Mouse (Mus musculus): ENCODE data around the gene Rps29. TPM values are rescaled to one million over a fixed set of nuclear protein-coding genes. Genes with fewer than 3 reads are reported as not detected.

Rps29 gene
- polyA plus RNA-seq, 1 experiment from 2014 or later = 1,602 TPM

DNA sequence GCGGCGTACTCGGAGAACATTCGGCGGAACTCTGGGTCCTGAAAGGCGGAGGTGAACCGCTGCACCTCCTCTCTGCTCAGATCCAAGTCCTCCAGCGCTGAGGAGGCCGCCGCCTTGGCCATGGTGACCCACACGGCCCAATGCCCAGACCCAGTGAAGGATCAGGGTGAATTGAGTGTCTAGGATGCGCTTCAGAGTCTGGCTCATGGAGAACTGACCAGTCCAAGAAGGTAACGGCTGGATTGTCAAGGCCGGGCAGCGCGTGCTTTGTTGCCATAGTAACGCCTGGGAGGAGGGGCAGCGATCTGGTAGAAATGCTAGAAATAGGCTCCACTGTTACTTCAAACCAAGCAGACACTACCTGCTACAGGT lies 39.2 kb upstream of the Rps29 start, which contains the start of gene Dnaaf2:
Gene Dnaaf2, minus strand, starts transcription at position 266 of the 372 bp plus-strand sequence.
- 1% methylated on average over 18 of the region's 18 CpGs for WGBS
- peak within 1 kb of the TSS; percentile 96 for H3K4me3 ChIP-seq (ENCODE audit: low read depth, low read length)
- no peaks in the 10 kb centered on the region; the same call in 1 of the 2 replicates for H3K4me1 ChIP-seq (replicated peaks; ENCODE audit: control insufficient read depth, insufficient read depth, low read length)
- peak within 1 kb of the TSS; percentile 89 for H3K27ac ChIP-seq (ENCODE audit: low read depth, low read length)
- H3K4me2 ChIP-seq (replicated peaks; ENCODE audit: low read depth) = peak within 1 kb of the TSS; percentile 93
- H3K27me3 ChIP-seq (replicated peaks; ENCODE audit: control insufficient read depth, insufficient read depth, low read length) = no peaks in the 10 kb centered on the region
- ATAC-seq = peak; percentile 31; the same call in 1 of the 2 replicates
- H3K9me3 ChIP-seq (ENCODE audit: control insufficient read depth) = no peaks in the 10 kb centered on the region
- peaks cover 15% of the 10 kb centered on the region; the same call in 1 of the 2 replicates for H3K36me3 ChIP-seq (ENCODE audit: control insufficient read depth, insufficient read depth)
- peak within 1 kb of the TSS; percentile 83 for H3K9ac ChIP-seq (ENCODE audit: low read depth, low read length)
- TF ChIP-seq CTCF (IDR thresholded peaks at IDR 0.05; ENCODE audit: low read depth) = no peak

GRCm38 (mm10) chr12:69197378-69198163 lies 38.6 kb upstream of the Rps29 start:
- Histone ChIP-seq H3K27me3 (replicated peaks; ENCODE audit: control insufficient read depth, insufficient read depth, low read length) (no peaks in the 10 kb centered on the region), H3K27ac (ENCODE audit: low read depth, low read length) (peak overlapping the region; percentile 89), H3K36me3 (ENCODE audit: control insufficient read depth, insufficient read depth) (peaks cover 15% of the 10 kb centered on the region; the same call in 1 of the 2 replicates), H3K4me3 (ENCODE audit: low read depth, low read length) (peak overlapping the region; percentile 96), H3K4me1 (replicated peaks; ENCODE audit: control insufficient read depth, insufficient read depth, low read length) (no peaks in the 10 kb centered on the region; the same call in 1 of the 2 replicates), H3K9me3 (ENCODE audit: control insufficient read depth) (no peaks in the 10 kb centered on the region), H3K9ac (ENCODE audit: low read depth, low read length) (peak overlapping the region; percentile 83), H3K4me2 (replicated peaks; ENCODE audit: low read depth) (peak overlapping the region; percentile 93)
- under 1% methylated on average over 94 of the region's 94 CpGs for WGBS
- TF ChIP-seq CTCF (IDR thresholded peaks at IDR 0.05; ENCODE audit: low read depth) = peak; percentile 21; the same call in 1 of the 2 replicates
- ATAC-seq = peak; percentile 77

- no peak for TF ChIP-seq CTCF (IDR thresholded peaks at IDR 0.05; ENCODE audit: low read depth)
- peak; percentile 59 for ATAC-seq
- Histone ChIP-seq H3K4me2 (replicated peaks; ENCODE audit: low read depth) (peak within 1 kb of the TSS; percentile 93), H3K27ac (ENCODE audit: low read depth, low read length) (peak within 1 kb of the TSS; percentile 89), H3K4me3 (ENCODE audit: low read depth, low read length) (peak within 1 kb of the TSS; percentile 96), H3K9me3 (ENCODE audit: control insufficient read depth) (no peaks in the 10 kb centered on the region), H3K9ac (ENCODE audit: low read depth, low read length) (peak within 1 kb of the TSS; percentile 83), H3K4me1 (replicated peaks; ENCODE audit: control insufficient read depth, insufficient read depth, low read length) (no peaks in the 10 kb centered on the region; the same call in 1 of the 2 replicates), H3K36me3 (ENCODE audit: control insufficient read depth, insufficient read depth) (peaks cover 12% of the 10 kb centered on the region; the same call in 1 of the 2 replicates), H3K27me3 (replicated peaks; ENCODE audit: control insufficient read depth, insufficient read depth, low read length) (no peaks in the 10 kb centered on the region)
- WGBS = under 1% methylated on average over 75 of the region's 75 CpGs
Measured at GRCm38 (mm10) chr12:69196444-69197377, 37.7 kb upstream of the Rps29 start, which contains the start of gene Gm49383. Gene Gm49383 (minus strand): TSS chr12:69197104.

- Histone ChIP-seq H3K4me3 (ENCODE audit: low read depth, low read length) (no peak overlapping the region), H3K27ac (ENCODE audit: low read depth, low read length) (no peak overlapping the region), H3K36me3 (ENCODE audit: control insufficient read depth, insufficient read depth) (peaks cover 4% of the 10 kb centered on the region; the same call in 1 of the 2 replicates), H3K9me3 (ENCODE audit: control insufficient read depth) (no peaks in the 10 kb centered on the region), H3K27me3 (replicated peaks; ENCODE audit: control insufficient read depth, insufficient read depth, low read length) (no peaks in the 10 kb centered on the region), H3K4me2 (replicated peaks; ENCODE audit: low read depth) (no peak overlapping the region), H3K4me1 (replicated peaks; ENCODE audit: control insufficient read depth, insufficient read depth, low read length) (no peaks in the 10 kb centered on the region; the same call in 1 of the 2 replicates), H3K9ac (ENCODE audit: low read depth, low read length) (no peak overlapping the region)
- WGBS = 90% methylated on average over 2 of the region's 2 CpGs
- TF ChIP-seq CTCF (IDR thresholded peaks at IDR 0.05; ENCODE audit: low read depth) = no peak
- no peak for ATAC-seq
Measured at GRCm38 (mm10) chr12:69192637-69193036, 33.7 kb upstream of the Rps29 start.

DNA sequence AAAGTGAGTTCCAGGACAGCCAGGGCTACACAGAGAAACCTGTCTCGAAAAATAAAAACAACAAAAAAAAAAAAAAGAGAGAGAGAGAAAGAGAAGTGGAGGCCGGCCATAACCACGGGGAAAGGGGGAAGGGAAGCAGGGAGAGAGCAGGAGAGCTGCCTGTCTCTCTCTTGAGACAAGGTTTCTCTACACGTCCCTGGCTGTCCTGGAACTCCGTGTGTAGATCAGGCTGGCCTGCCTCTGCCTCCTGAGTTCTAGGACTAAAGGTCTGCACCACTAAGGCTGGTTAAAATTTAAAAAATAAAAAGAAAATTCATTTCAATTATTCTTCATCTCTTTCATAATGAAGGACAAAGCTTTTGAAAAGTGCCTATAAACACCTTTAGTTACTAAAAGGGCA lies 32.4 kb upstream of the Rps29 start:
- no peaks in the 10 kb centered on the region; the same call in 1 of the 2 replicates for H3K4me1 ChIP-seq (replicated peaks; ENCODE audit: control insufficient read depth, insufficient read depth, low read length)
- no peak overlapping the region for H3K27ac ChIP-seq (ENCODE audit: low read depth, low read length)
- no peaks in the 10 kb centered on the region for H3K9me3 ChIP-seq (ENCODE audit: control insufficient read depth)
- H3K4me2 ChIP-seq (replicated peaks; ENCODE audit: low read depth) = no peak overlapping the region
- no peaks in the 10 kb centered on the region for H3K27me3 ChIP-seq (replicated peaks; ENCODE audit: control insufficient read depth, insufficient read depth, low read length)
- H3K36me3 ChIP-seq (ENCODE audit: control insufficient read depth, insufficient read depth) = peaks cover 4% of the 10 kb centered on the region; the same call in 1 of the 2 replicates
- TF ChIP-seq CTCF (IDR thresholded peaks at IDR 0.05; ENCODE audit: low read depth) = no peak
- no peak overlapping the region for H3K9ac ChIP-seq (ENCODE audit: low read depth, low read length)
- no peak for ATAC-seq
- H3K4me3 ChIP-seq (ENCODE audit: low read depth, low read length) = no peak overlapping the region
- 91% methylated on average over 5 of the region's 5 CpGs for WGBS
